Mouse (Mus musculus): ENCODE results near the gene Slc25a38. TPM values are rescaled to one million over a fixed set of nuclear protein-coding genes. Genes with fewer than 3 reads are reported as not detected.

The Slc25a38 gene
- polyA plus RNA-seq, 1 experiment from 2014 or later, result 43.6 TPM

GRCm38 (mm10) chr9:120079901-120080300, 30.3 kb upstream of the Slc25a38 start:
- Histone ChIP-seq H3K27me3 (ENCODE audit: control insufficient read depth, insufficient read depth, low read depth, low read length) (no peaks in the 10 kb centered on the region), H3K27ac (ENCODE audit: low read length) (no peak overlapping the region), H3K4me1 (ENCODE audit: control insufficient read depth, insufficient read depth, low read length) (no peaks in the 10 kb centered on the region), H3K36me3 (ENCODE audit: control insufficient read depth, insufficient read depth, low read length) (no peaks in the 10 kb centered on the region), H3K4me2 (ENCODE audit: low read length) (no peak overlapping the region), H3K9me3 (replicated peaks; ENCODE audit: control insufficient read depth, low read length, poor library complexity, severe bottlenecking) (no peaks in the 10 kb centered on the region), H3K4me3 (ENCODE audit: low read depth, low read length) (no peak overlapping the region), H3K9ac (ENCODE audit: low read depth, low read length) (no peak overlapping the region)
- 81% methylated on average over 7 of the region's 7 CpGs for WGBS
- ATAC-seq, result no peak

- no peaks in the 10 kb centered on the region for H3K36me3 ChIP-seq (ENCODE audit: control insufficient read depth, insufficient read depth, low read length)
- ATAC-seq, result no peak
- 84% methylated on average over 8 of the region's 8 CpGs for WGBS
Observed at GRCm38 (mm10) chr9:120080546-120081108, 29.5 kb upstream of the Slc25a38 start.

GRCm38 (mm10) chr9:120081247-120081646, 28.9 kb upstream of the Slc25a38 start:
- ATAC-seq, result no peak
- H3K4me3 ChIP-seq (ENCODE audit: low read depth, low read length), result no peak overlapping the region

More at GRCm38 (mm10) chr9:120080546-120081108, 29.5 kb upstream of the Slc25a38 start:
- no peak overlapping the region for H3K4me3 ChIP-seq (ENCODE audit: low read depth, low read length)
- H3K4me1 ChIP-seq (ENCODE audit: control insufficient read depth, insufficient read depth, low read length), result no peaks in the 10 kb centered on the region
- no peaks in the 10 kb centered on the region for H3K9me3 ChIP-seq (replicated peaks; ENCODE audit: control insufficient read depth, low read length, poor library complexity, severe bottlenecking)
- H3K4me2 ChIP-seq (ENCODE audit: low read length), result no peak overlapping the region
- no peak overlapping the region for H3K27ac ChIP-seq (ENCODE audit: low read length)
- no peaks in the 10 kb centered on the region for H3K27me3 ChIP-seq (ENCODE audit: control insufficient read depth, insufficient read depth, low read depth, low read length)
- no peak overlapping the region for H3K9ac ChIP-seq (ENCODE audit: low read depth, low read length)

GRCm38 (mm10) chr9:120081967-120082366, 28.2 kb upstream of the Slc25a38 start:
- no peak overlapping the region for H3K9ac ChIP-seq (ENCODE audit: low read depth, low read length)
- H3K27me3 ChIP-seq (ENCODE audit: control insufficient read depth, insufficient read depth, low read depth, low read length), result no peaks in the 10 kb centered on the region
- no peaks in the 10 kb centered on the region for H3K9me3 ChIP-seq (replicated peaks; ENCODE audit: control insufficient read depth, low read length, poor library complexity, severe bottlenecking)
- H3K27ac ChIP-seq (ENCODE audit: low read length), result no peak overlapping the region
- H3K4me1 ChIP-seq (ENCODE audit: control insufficient read depth, insufficient read depth, low read length), result no peaks in the 10 kb centered on the region
- no peak overlapping the region for H3K4me3 ChIP-seq (ENCODE audit: low read depth, low read length)
- no peaks in the 10 kb centered on the region for H3K36me3 ChIP-seq (ENCODE audit: control insufficient read depth, insufficient read depth, low read length)
- WGBS, result 84% methylated on average over 5 of the region's 5 CpGs
- no peak for ATAC-seq
- H3K4me2 ChIP-seq (ENCODE audit: low read length), result no peak overlapping the region

More at GRCm38 (mm10) chr9:120081247-120081646, 28.9 kb upstream of the Slc25a38 start:
- H3K36me3 ChIP-seq (ENCODE audit: control insufficient read depth, insufficient read depth, low read length), result no peaks in the 10 kb centered on the region
- no peaks in the 10 kb centered on the region for H3K4me1 ChIP-seq (ENCODE audit: control insufficient read depth, insufficient read depth, low read length)
- no peak overlapping the region for H3K27ac ChIP-seq (ENCODE audit: low read length)
- no peaks in the 10 kb centered on the region for H3K27me3 ChIP-seq (ENCODE audit: control insufficient read depth, insufficient read depth, low read depth, low read length)
- no peaks in the 10 kb centered on the region for H3K9me3 ChIP-seq (replicated peaks; ENCODE audit: control insufficient read depth, low read length, poor library complexity, severe bottlenecking)
- 77% methylated on average over 6 of the region's 6 CpGs for WGBS
- no peak overlapping the region for H3K4me2 ChIP-seq (ENCODE audit: low read length)
- H3K9ac ChIP-seq (ENCODE audit: low read depth, low read length), result no peak overlapping the region

GRCm38 (mm10) chr9:120082691-120083090, 27.5 kb upstream of the Slc25a38 start:
- H3K9me3 ChIP-seq (replicated peaks; ENCODE audit: control insufficient read depth, low read length, poor library complexity, severe bottlenecking), result no peaks in the 10 kb centered on the region
- H3K4me1 ChIP-seq (ENCODE audit: control insufficient read depth, insufficient read depth, low read length), result no peaks in the 10 kb centered on the region
- no peak overlapping the region for H3K27ac ChIP-seq (ENCODE audit: low read length)
- no peak overlapping the region for H3K4me2 ChIP-seq (ENCODE audit: low read length)
- no peak overlapping the region for H3K4me3 ChIP-seq (ENCODE audit: low read depth, low read length)
- no peak for ATAC-seq
- no peaks in the 10 kb centered on the region for H3K36me3 ChIP-seq (ENCODE audit: control insufficient read depth, insufficient read depth, low read length)
- no peaks in the 10 kb centered on the region for H3K27me3 ChIP-seq (ENCODE audit: control insufficient read depth, insufficient read depth, low read depth, low read length)
- 75% methylated on average over 4 of the region's 4 CpGs for whole genome bisulfite sequencing
- no peak overlapping the region for H3K9ac ChIP-seq (ENCODE audit: low read depth, low read length)

GRCm38 (mm10) chr9:120083158-120083894, 26.8 kb upstream of the Slc25a38 start:
- no peaks in the 10 kb centered on the region for H3K4me1 ChIP-seq (ENCODE audit: control insufficient read depth, insufficient read depth, low read length)
- no peak overlapping the region for H3K4me2 ChIP-seq (ENCODE audit: low read length)
- ATAC-seq, result no peak
- H3K9ac ChIP-seq (ENCODE audit: low read depth, low read length), result no peak overlapping the region
- H3K27me3 ChIP-seq (ENCODE audit: control insufficient read depth, insufficient read depth, low read depth, low read length), result no peaks in the 10 kb centered on the region
- no peak overlapping the region for H3K27ac ChIP-seq (ENCODE audit: low read length)
- 85% methylated on average over 18 of the region's 18 CpGs for WGBS
- H3K36me3 ChIP-seq (ENCODE audit: control insufficient read depth, insufficient read depth, low read length), result no peaks in the 10 kb centered on the region
- H3K4me3 ChIP-seq (ENCODE audit: low read depth, low read length), result no peak overlapping the region
- no peaks in the 10 kb centered on the region for H3K9me3 ChIP-seq (replicated peaks; ENCODE audit: control insufficient read depth, low read length, poor library complexity, severe bottlenecking)

GRCm38 (mm10) chr9:120084406-120084805, 25.8 kb upstream of the Slc25a38 start:
- H3K4me3 ChIP-seq (ENCODE audit: low read depth, low read length), result no peak overlapping the region
- H3K4me1 ChIP-seq (ENCODE audit: control insufficient read depth, insufficient read depth, low read length), result no peaks in the 10 kb centered on the region
- H3K27ac ChIP-seq (ENCODE audit: low read length), result no peak overlapping the region
- H3K27me3 ChIP-seq (ENCODE audit: control insufficient read depth, insufficient read depth, low read depth, low read length), result no peaks in the 10 kb centered on the region
- H3K4me2 ChIP-seq (ENCODE audit: low read length), result no peak overlapping the region
- no peak for ATAC-seq
- 80% methylated on average over 9 of the region's 9 CpGs for WGBS
- H3K36me3 ChIP-seq (ENCODE audit: control insufficient read depth, insufficient read depth, low read length), result no peaks in the 10 kb centered on the region
- H3K9me3 ChIP-seq (replicated peaks; ENCODE audit: control insufficient read depth, low read length, poor library complexity, severe bottlenecking), result no peaks in the 10 kb centered on the region
- H3K9ac ChIP-seq (ENCODE audit: low read depth, low read length), result no peak overlapping the region

- no peaks in the 10 kb centered on the region for H3K36me3 ChIP-seq (ENCODE audit: control insufficient read depth, insufficient read depth, low read length)
- no peak overlapping the region for H3K4me3 ChIP-seq (ENCODE audit: low read depth, low read length)
- no peak for ATAC-seq
- no peaks in the 10 kb centered on the region for H3K4me1 ChIP-seq (ENCODE audit: control insufficient read depth, insufficient read depth, low read length)
- no peaks in the 10 kb centered on the region for H3K9me3 ChIP-seq (replicated peaks; ENCODE audit: control insufficient read depth, low read length, poor library complexity, severe bottlenecking)
- WGBS, result 88% methylated on average over 7 of the region's 7 CpGs
- no peak overlapping the region for H3K9ac ChIP-seq (ENCODE audit: low read depth, low read length)
- no peak overlapping the region for H3K27ac ChIP-seq (ENCODE audit: low read length)
- no peaks in the 10 kb centered on the region for H3K27me3 ChIP-seq (ENCODE audit: control insufficient read depth, insufficient read depth, low read depth, low read length)
- no peak overlapping the region for H3K4me2 ChIP-seq (ENCODE audit: low read length)
Observed at GRCm38 (mm10) chr9:120089125-120089524, 21.0 kb upstream of the Slc25a38 start.

- no peaks in the 10 kb centered on the region for H3K36me3 ChIP-seq (ENCODE audit: control insufficient read depth, insufficient read depth, low read length)
- H3K4me1 ChIP-seq (ENCODE audit: control insufficient read depth, insufficient read depth, low read length), result no peaks in the 10 kb centered on the region
- no peak overlapping the region for H3K4me2 ChIP-seq (ENCODE audit: low read length)
- no peak overlapping the region for H3K27ac ChIP-seq (ENCODE audit: low read length)
- ATAC-seq, result no peak
- H3K9ac ChIP-seq (ENCODE audit: low read depth, low read length), result no peak overlapping the region
- H3K4me3 ChIP-seq (ENCODE audit: low read depth, low read length), result no peak overlapping the region
- H3K27me3 ChIP-seq (ENCODE audit: control insufficient read depth, insufficient read depth, low read depth, low read length), result no peaks in the 10 kb centered on the region
- no peaks in the 10 kb centered on the region for H3K9me3 ChIP-seq (replicated peaks; ENCODE audit: control insufficient read depth, low read length, poor library complexity, severe bottlenecking)
- WGBS, result 88% methylated on average over 10 of the region's 10 CpGs
Observed at GRCm38 (mm10) chr9:120091086-120091485, 19.1 kb upstream of the Slc25a38 start.
